Mouse (Mus musculus) limb, embryonic 14.5 days (tissue): Measurements from ENCODE around the gene Clec4g. TPM values are rescaled to one million over a fixed set of nuclear protein-coding genes. Genes with fewer than 3 reads are reported as not detected.

Experiments
- ATAC-seq: fragments of 200-750 bp; cut with Nextera tagmentation; 2 replicates; pipeline ENCODE4 v1.8.0; 2017; ENCODE audit warnings: low read depth, moderate number of reproducible peaks, moderate TSS enrichment; ENCODE audit not compliant: low FRiP score
- DNase-seq: peaks from one replicate; pipeline ENCODE4 v3.0.0-alpha.2; 2015; ENCODE audit warnings: low spot score
- H3K27ac ChIP-seq: fragments of 300-500 bp; sonication (generic); replicated peaks from 2 replicates; pipeline ENCODE4 v1.5.1; 2014; ENCODE audit warnings: low read depth, mild to moderate bottlenecking, low read length, moderate library complexity, mixed read lengths
- H3K27me3 ChIP-seq: fragments of 300-500 bp; sonication (generic); 2 replicates; pipeline ENCODE4 v1.6.1; 2014; ENCODE audit warnings: low read length, mixed read lengths; ENCODE audit not compliant: control insufficient read depth, insufficient read depth
- H3K36me3 ChIP-seq: fragments of 300-500 bp; sonication (generic); 2 replicates; pipeline ENCODE4 v1.6.1; 2014; ENCODE audit warnings: mild to moderate bottlenecking, low read length, moderate library complexity, mixed read lengths; ENCODE audit not compliant: control insufficient read depth, insufficient read depth
- H3K4me1 ChIP-seq: fragments of 300-500 bp; sonication (generic); 2 replicates; pipeline ENCODE4 v1.6.1; 2014; ENCODE audit warnings: antibody characterized with exemption, low read length, mixed read lengths; ENCODE audit not compliant: control insufficient read depth, insufficient read depth
- H3K4me2 ChIP-seq: fragments of 300-500 bp; sonication (generic); replicated peaks from 2 replicates; pipeline ENCODE4 v1.6.1; 2014; ENCODE audit warnings: low read depth, mild to moderate bottlenecking, low read length, moderate library complexity; ENCODE audit not compliant: severe bottlenecking
- H3K4me3 ChIP-seq: fragments of 300-500 bp; sonication (generic); replicated peaks from 2 replicates; pipeline ENCODE4 v1.5.1; 2014; ENCODE audit warnings: low read length
- H3K9ac ChIP-seq: fragments of 300-500 bp; sonication (generic); 2 replicates; pipeline ENCODE4 v1.6.1; 2014; ENCODE audit warnings: mild to moderate bottlenecking, low read depth, low read length, moderate library complexity; ENCODE audit not compliant: severe bottlenecking
- H3K9me3 ChIP-seq: fragments of 300-500 bp; sonication (generic); 2 replicates; pipeline ENCODE4 v1.6.1; 2016; ENCODE audit warnings: low read length; ENCODE audit not compliant: control insufficient read depth
- POLR2A ChIP-seq: fragments of 200-500 bp; IDR thresholded peaks from 2 replicates; pipeline ENCODE4 v1.8.0; 2012; ENCODE audit warnings: inconsistent platforms, mild to moderate bottlenecking, moderate library complexity, borderline replicate concordance; ENCODE audit not compliant: insufficient read depth, insufficient read length; ENCODE audit errors: extremely low read depth
- WGBS: fragments of 180-500 bp; shearing (Covaris S2); extraction: QIAGEN DNeasy Blood & Tissue Kit; methylation state at CpG from one replicate; pipeline ENCODE4 v1.1.7; 2014; 5-methylcytosine and 5-hydroxymethylcytosine counted together
- polyA plus RNA-seq, 2 experiments: library from polyadenylated mRNA; depleted of rRNA in 1 of 2; stranded (reverse) in 1 of 2; unstranded in 1 of 2; fragments of >200 nt; fragmentation: Nextera tagmentation in 1 of 2; extraction: Ambion mirVana in 1 of 2; gene quantifications; 2 replicates each; pipeline versions ENCODE4 v1.2.1 to v1.2.3; 2012 to 2014

Clec4g gene
- polyA plus RNA-seq, 2 experiments = 0.25 TPM; not detected in 1

DNA sequence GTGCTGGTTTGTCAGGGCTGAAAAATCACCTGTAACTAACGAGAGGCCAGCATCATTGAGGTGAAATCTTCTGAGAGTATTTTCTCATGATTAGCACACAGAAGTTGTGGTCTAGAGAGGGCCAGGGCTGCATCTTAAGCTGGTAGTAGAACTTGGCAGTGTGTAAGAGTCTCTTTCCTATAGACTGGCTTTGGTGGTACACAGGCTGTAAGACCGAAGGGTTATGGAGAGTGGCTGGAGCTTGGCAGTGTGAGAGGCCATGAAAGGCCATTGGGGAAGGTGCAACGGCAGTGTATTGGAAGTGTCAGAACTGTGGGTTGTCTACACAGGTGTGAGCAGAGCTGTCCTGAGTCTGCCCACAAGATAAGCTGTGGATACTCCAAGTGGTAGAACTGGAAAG is 10.1 kb downstream of the Clec4g start:
- H3K4me3 ChIP-seq = no peak overlapping the region
- H3K9me3 ChIP-seq = no peaks in the 10 kb centered on the region
- no peak overlapping the region for H3K9ac ChIP-seq
- H3K27ac ChIP-seq = no peak overlapping the region
- ATAC-seq = no peak
- no peaks in the 10 kb centered on the region for H3K36me3 ChIP-seq
- DNase-seq = no peak
- TF ChIP-seq POLR2A = no peak
- WGBS = 72% methylated on average over 3 of the region's 3 CpGs
- H3K27me3 ChIP-seq = no peaks in the 10 kb centered on the region
- no peaks in the 10 kb centered on the region for H3K4me1 ChIP-seq
- no peak overlapping the region for H3K4me2 ChIP-seq

DNA sequence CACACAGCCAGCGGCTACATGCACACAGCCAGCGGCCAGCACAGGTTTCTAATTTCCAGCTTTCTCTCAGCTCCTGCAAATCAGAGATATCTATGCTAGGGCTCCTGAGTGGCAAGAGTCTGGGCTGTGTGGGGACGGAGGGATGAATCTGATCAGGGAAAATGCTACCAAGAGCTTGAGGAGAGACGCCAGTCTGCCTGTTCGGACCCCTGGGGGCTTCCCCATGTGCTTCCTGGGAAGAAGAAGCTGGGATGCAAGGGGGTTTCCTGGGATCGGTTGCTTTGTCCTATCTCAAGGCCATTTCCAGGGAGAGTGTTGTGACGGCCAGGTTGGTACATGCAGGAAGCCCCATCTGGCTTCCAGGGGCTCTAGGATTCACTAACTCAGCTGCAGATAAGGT is 12.8 kb downstream of the Clec4g start:
- WGBS = 67% methylated on average over 7 of the region's 7 CpGs
- H3K27me3 ChIP-seq = no peaks in the 10 kb centered on the region
- no peak for ATAC-seq

DNA sequence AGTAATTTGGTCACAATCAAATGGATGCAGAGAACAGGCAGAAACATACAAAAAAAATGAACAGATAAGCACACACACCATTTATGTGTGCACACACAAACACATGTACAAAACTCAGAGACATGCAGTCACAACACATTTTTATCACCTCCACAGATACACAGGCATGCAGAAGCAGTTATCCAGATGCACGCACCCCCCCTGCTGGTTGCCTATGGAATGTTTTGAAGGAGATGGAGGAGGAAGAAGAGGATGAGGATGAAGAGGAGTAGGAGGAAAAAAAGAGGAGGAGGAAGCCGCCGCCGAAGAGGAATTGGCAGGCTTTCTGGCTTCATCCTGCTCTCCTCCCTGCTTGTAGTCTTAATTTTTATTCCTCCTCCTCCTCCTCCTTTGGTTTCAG is 14.7 kb downstream of the Clec4g start:
- Histone ChIP-seq H3K4me3 (no peak overlapping the region), H3K4me1 (no peaks in the 10 kb centered on the region), H3K27ac (no peak overlapping the region), H3K36me3 (no peaks in the 10 kb centered on the region), H3K9ac (no peak overlapping the region), H3K4me2 (no peak overlapping the region), H3K9me3 (no peaks in the 10 kb centered on the region), H3K27me3 (no peaks in the 10 kb centered on the region)
- ATAC-seq = no peak
- no peak for DNase-seq
- 68% methylated on average over 4 of the region's 4 CpGs for WGBS
- TF ChIP-seq POLR2A = no peak

More for the DNA sequence above, 12.8 kb downstream of the Clec4g start:
- H3K9ac ChIP-seq = no peak overlapping the region
- H3K27ac ChIP-seq = no peak overlapping the region
- no peak overlapping the region for H3K4me3 ChIP-seq
- H3K9me3 ChIP-seq = no peaks in the 10 kb centered on the region
- no peaks in the 10 kb centered on the region for H3K36me3 ChIP-seq
- no peak for DNase-seq
- H3K4me2 ChIP-seq = no peak overlapping the region
- TF ChIP-seq POLR2A = no peak
- no peaks in the 10 kb centered on the region for H3K4me1 ChIP-seq

DNA sequence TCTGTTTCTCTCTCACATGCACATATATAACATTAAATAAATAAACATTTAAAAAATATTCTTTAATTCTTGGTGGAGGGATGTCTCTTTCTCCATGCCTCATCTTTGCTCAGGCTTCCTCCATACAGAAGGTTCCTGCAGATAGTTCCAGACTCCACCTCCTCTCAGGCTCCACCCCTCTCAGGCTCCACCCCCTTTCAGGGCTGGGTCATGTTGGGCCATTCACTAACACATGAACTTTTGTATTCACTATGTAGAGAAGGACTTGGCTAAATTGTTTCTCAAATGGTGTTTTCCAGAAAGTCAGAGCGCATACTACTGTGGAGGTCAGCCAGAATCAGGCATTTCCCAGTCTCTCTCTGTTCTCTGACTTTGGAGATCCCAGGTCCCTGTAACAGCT is 19.0 kb downstream of the Clec4g start:
- Histone ChIP-seq H3K27ac (no peak overlapping the region), H3K4me3 (no peak overlapping the region), H3K36me3 (no peaks in the 10 kb centered on the region), H3K4me2 (no peak overlapping the region), H3K4me1 (no peaks in the 10 kb centered on the region), H3K27me3 (no peaks in the 10 kb centered on the region), H3K9me3 (no peaks in the 10 kb centered on the region), H3K9ac (no peak overlapping the region)
- no peak for ATAC-seq
- WGBS = 92% methylated on average over 1 of the region's 1 CpGs
- no peak for TF ChIP-seq POLR2A
- DNase-seq = no peak

DNA sequence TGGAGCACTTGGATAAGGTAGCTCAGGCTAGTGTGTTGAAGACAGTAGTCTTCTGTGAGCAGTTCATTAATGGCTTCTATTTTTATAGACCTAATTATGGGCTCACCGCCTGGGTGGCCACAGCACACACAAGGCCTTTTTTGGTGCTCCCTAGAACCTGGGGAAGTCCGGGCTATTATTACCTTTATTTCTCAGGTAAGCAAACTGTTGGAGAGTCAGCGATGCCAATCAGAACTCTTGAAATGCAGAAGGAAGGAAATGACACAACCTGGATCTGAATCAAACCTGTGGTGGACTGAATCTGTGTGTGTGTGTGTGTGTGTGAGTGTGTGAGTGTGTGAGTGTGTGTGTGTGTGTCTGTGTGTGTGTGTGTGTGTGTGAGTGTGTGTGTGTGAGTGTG is 26.3 kb downstream of the Clec4g start, which contains the start of gene Fcer2a:
Gene Fcer2a, minus strand, starts transcription at position 55 of the 400 bp plus-strand sequence.
- Histone ChIP-seq H3K4me1 (no peaks in the 10 kb centered on the region), H3K9me3 (no peaks in the 10 kb centered on the region), H3K9ac (no peak within 1 kb of the TSS), H3K27me3 (no peaks in the 10 kb centered on the region), H3K4me2 (no peak within 1 kb of the TSS), H3K27ac (no peak within 1 kb of the TSS), H3K36me3 (no peaks in the 10 kb centered on the region), H3K4me3 (no peak within 1 kb of the TSS)
- WGBS = 60% methylated on average over 3 of the region's 3 CpGs
- no peak for DNase-seq
- no peak for TF ChIP-seq POLR2A
- ATAC-seq = no peak

DNA sequence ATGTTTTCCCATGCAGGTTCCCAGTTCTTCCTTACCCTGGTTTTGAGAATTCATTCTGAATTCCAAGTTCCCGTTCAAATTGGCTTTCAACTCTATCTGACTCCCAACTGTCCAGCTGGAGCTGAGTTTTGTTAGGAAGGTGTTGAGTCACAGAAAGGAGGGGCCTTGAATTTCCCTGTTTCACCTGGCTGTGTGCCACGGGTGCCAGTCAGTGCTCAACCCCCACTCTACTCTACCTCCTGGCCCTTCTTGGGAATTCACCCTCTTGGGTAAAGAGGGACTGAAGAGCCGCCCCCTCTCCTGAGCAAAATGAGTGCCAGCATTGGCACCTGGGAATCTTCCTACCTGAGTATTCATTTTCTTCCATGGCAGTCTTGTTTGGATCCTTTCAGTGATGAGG is 29.7 kb downstream of the Clec4g start:
- Histone ChIP-seq H3K9me3 (no peaks in the 10 kb centered on the region), H3K4me2 (no peak overlapping the region), H3K36me3 (no peaks in the 10 kb centered on the region), H3K4me3 (no peak overlapping the region), H3K4me1 (no peaks in the 10 kb centered on the region), H3K9ac (no peak overlapping the region), H3K27ac (no peak overlapping the region), H3K27me3 (no peaks in the 10 kb centered on the region)
- TF ChIP-seq POLR2A = no peak
- no peak for DNase-seq
- no peak for ATAC-seq
- 78% methylated on average over 3 of the region's 3 CpGs for WGBS
